Mouse (Mus musculus) c-Kit-positive CD71-positive TER-119-positive erythroid progenitor cells, embryonic 14.5 days (primary cell): ENCODE data around the gene Jmjd8.

ENCODE experiments used
- DNase-seq: peaks from one replicate; pipeline ENCODE4 v3.0.0-alpha.2; 2013; ENCODE audit warnings: low spot score

The Jmjd8 gene

DNA sequence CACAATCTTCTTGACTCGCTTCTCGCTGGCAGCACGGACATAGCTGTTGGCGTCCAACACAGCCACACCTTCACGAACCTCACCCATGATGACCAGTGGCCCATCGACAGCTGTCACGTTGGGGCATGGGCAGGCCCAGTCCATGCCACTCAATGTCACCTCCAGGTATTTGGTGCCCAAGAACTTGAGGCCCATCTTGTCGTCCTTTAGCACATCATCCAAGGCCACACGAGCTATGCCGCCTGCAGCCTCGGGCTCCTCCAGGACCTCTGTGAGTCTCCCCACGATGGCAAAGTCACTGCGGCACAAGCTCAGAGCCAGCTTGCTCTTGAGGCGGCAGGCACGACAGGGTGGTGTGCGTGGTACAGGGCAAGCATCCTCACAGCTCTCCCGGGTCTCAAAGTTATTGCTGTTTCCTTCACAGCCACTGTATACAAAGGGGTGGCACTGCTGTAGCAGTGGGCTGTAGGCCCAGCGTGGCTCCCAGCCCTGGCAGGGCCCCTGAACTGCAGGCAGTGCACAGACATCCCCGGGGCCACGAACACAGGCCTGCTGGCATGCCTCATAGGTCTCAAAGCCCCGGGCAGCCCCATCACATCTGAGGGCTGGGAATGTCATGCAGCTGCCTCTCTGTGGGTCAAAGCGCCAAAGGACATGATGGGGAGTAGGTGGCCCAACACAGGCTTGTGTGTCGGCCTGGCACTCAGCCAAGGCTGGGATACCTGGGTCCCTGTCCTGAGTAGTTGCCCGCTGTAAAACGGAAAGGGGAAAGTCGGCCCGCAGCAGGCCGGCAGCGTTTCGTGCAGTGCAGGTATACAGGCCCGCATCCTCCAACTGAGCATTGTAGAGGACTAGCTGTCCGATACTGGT, 49.3 kb downstream of the Jmjd8 start:
- no peak for DNase-seq

DNA sequence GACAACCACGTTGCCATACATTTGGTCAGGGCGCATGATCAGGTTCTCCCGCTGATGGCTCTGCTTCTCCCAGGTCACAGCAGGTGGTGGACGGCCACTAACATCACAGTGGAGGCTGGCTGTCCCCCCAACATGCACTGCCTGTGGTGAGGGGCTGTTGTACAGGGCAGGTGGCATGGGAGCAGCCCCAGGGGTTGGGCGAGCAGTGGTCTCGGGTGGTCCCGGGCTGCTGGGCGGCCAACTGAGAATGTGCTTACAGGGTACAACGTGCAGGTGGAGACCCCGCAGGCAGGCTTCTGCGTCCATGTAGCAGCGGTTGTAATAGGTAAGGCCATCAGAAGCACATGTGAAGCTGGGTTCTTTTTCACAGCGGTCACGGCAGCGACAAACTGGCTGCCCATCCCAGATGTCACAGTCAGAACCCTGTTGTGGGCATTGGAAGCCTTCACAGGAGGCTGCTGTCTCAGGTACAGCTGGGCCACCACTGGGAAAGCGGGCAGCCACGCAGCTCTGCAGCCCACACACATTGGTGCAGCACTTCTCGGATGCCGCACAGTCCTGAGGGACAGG, 50.0 kb downstream of the Jmjd8 start:
- DNase-seq, result no peak

DNA sequence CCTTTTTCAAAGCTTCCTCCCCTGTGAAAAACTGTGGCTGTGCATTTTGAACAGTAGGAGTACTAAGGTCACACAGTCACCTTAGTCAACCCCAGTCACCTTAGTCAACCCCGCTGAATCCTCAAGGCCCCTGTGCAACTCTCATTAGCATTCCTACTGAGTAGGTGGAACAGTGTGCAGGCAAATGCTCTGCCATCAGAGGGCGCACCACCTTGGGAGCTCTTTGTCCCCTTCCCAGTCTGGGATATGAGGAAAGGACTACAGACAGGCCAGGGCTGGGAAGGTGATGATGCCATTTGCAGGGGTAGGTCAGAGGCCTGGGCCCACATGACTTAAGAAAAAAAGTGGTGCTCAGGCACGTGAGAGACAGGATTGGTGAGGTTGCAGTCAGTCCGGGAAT, 50.6 kb downstream of the Jmjd8 start:
- no peak for DNase-seq

DNA sequence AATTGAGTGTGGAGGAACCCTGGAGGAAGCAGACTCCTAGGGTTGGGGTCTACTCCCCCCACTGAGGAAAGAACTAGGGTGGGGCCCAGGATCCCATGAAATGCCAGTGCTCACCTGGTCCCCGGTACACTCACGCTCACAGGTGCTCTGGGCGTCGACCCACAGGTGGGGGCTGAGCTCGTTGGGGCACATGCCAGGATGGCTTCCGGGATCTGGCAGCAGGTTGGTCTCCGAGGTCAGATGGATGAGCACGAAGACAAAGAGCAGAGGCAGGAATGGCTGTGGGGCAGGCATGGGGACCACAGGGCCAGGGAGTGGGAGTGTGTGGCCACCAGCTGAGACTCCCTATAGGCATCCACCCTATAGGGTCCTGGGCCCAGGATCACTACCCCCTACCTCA, 51.1 kb downstream of the Jmjd8 start:
- no peak for DNase-seq

DNA sequence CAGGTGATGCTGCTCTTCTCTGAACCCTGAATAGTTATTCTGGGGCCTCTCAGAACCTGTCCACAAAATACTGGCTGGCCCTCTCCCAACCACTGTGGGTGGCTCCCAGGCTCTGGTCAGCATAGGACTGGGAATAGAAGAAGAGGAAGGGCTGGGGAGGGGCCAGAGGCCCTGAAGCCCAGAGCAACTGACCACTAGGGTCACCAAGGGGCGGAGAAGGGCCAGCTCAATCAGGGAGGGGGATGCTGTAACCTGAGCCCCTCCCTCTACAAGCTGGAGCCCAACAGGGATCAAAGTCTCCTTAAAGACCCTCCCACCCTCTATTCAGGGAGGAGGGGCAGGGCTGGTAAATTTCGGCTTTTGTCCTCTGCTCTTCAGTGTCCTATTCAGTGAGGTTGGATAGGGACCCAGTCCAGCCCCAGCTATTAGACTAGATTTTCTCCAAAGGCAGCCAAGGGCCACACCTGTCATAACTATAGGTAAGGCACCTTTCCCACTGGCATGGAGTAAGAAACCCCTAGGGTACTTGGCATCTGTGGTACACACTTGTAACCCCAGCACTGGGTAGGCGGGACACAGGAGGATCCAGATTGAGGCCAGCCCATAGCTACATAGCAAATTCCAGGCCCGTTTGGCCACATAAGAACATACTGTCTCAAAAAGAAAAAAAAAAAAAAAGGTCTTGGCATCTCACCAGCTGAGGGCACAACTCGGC, 51.7 kb downstream of the Jmjd8 start, which contains the start of gene Wfikkn1:
Gene Wfikkn1 (minus strand): TSS at position 663 of the 715 bp plus-strand sequence.
- DNase-seq, result no peak

DNA sequence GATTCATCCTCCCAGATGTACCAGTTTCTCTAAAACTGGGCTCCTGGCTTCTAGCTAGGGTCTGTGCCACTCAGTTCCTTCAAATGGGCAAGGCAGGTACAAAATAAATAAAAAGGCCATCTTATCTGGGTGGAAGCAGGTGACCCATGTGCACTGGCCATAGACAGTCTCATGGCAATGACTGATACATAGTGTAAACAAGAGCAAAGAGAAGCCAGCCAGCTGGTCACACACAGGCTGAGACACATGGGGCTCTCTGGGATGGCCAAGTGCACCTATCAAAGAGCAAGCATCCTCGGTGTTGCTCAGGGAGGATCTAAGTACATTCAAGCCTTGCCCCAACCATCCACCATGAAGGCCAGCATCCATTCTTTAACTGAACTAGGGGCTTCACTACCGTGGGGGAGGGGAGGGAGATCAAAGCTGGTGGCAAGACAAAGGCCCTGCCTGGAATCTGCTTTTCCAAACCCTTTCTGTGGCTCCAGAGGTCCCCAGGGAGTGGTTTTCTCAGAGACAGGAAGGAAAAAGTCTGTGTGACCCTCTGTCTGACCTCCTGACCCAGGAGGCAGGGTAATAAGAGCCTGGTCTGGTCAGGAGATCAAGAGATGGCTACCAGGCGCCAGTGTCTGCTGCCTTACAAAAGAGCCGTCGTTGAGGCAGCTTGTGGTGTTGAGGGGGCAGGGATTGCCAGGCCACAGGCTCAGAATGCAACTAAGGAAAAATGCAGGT, 52.4 kb downstream of the Jmjd8 start:
- DNase-seq, result no peak
